Mouse (Mus musculus) limb, embryonic 11.5 days (tissue): ENCODE results near the gene Ngef. TPM values are rescaled to one million over a fixed set of nuclear protein-coding genes. Genes with fewer than 3 reads are reported as not detected.

ENCODE experiments used
- ATAC-seq: fragments of 200-750 bp; cut with Nextera tagmentation; 2 replicates; pipeline ENCODE4 v1.8.0; 2017; ENCODE audit warnings: low read depth; ENCODE audit not compliant: insufficient number of reproducible peaks, low FRiP score, low TSS enrichment
- DNase-seq: peaks from one replicate; pipeline ENCODE4 v3.0.0-alpha.2; 2015; ENCODE audit warnings: low spot score
- H3K27ac ChIP-seq: fragments of 300-500 bp; sonication (generic); replicated peaks from 2 replicates; pipeline ENCODE4 v1.5.1; 2014; ENCODE audit warnings: low read depth, mild to moderate bottlenecking, low read length
- H3K27me3 ChIP-seq: fragments of 300-500 bp; sonication (generic); 2 replicates; pipeline ENCODE4 v1.6.1; 2014; ENCODE audit warnings: mild to moderate bottlenecking, low read length, mixed read lengths; ENCODE audit not compliant: control insufficient read depth, insufficient read depth
- H3K36me3 ChIP-seq: fragments of 300-500 bp; sonication (generic); 2 replicates; pipeline ENCODE4 v1.6.1; 2014; ENCODE audit warnings: mild to moderate bottlenecking, low read length, moderate library complexity, mixed read lengths; ENCODE audit not compliant: control insufficient read depth, insufficient read depth
- H3K4me1 ChIP-seq: fragments of 300-500 bp; sonication (generic); 2 replicates; pipeline ENCODE4 v1.6.1; 2014; ENCODE audit warnings: low read length, mixed read lengths; ENCODE audit not compliant: control insufficient read depth, insufficient read depth
- H3K4me2 ChIP-seq: fragments of 300-500 bp; sonication (generic); 2 replicates; pipeline ENCODE4 v1.6.1; 2014; ENCODE audit warnings: low read depth, mild to moderate bottlenecking, moderate library complexity; ENCODE audit not compliant: severe bottlenecking
- H3K4me3 ChIP-seq: fragments of 300-500 bp; sonication (generic); 2 replicates; pipeline ENCODE4 v1.5.1; 2014; ENCODE audit warnings: low read depth, low read length
- H3K9ac ChIP-seq: fragments of 300-500 bp; sonication (generic); 2 replicates; pipeline ENCODE4 v1.6.1; 2014; ENCODE audit warnings: mild to moderate bottlenecking, low read length
- H3K9me3 ChIP-seq: fragments of 300-500 bp; sonication (generic); 2 replicates; pipeline ENCODE4 v1.6.1; 2016; ENCODE audit warnings: low read length; ENCODE audit not compliant: control insufficient read depth
- WGBS: fragments of 180-500 bp; shearing (Covaris S2); extraction: QIAGEN DNeasy Blood & Tissue Kit; methylation state at CpG from one replicate; pipeline ENCODE4 v1.1.7; 2014; 5-methylcytosine and 5-hydroxymethylcytosine counted together
- polyA plus RNA-seq: library from polyadenylated mRNA; unstranded; fragments of >200 nt; fragmentation: Nextera tagmentation; extraction: Ambion mirVana; gene quantifications from 2 replicates; pipeline ENCODE4 v1.2.1, GENCODE M21; 2014

Ngef gene
- polyA plus RNA-seq, 1 experiment from 2014 or later, result 0.16 TPM

DNA sequence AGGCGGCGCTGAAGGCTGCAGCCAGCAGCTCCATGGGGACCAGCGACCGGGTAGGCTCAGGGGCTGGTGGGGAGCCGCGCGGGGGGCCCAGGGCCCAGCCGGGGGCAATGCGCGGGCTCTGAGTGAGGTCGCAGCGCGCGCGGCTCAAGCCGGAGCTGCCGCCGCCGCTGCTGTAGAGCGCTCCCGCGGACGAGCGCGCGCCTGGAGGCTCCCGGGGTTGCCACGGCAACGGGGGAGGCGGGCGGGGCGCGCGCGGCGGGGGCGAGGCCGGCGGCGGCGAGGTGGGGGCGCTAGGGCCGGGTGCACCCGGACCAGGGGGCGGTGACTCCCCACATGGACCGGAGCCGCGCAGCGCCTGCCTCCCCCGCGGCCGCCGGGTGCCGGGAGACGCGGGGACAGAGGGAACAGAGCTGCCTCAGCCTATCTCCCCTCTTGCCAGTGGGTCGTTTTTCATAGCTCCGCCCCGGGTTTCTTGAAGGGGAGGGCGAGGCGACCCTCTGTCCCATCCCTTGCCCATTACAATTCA lies 63.4 kb downstream of the Ngef start:
- Histone ChIP-seq H3K27ac (no peak overlapping the region), H3K4me1 (peaks cover 6% of the 10 kb centered on the region), H3K9me3 (no peaks in the 10 kb centered on the region), H3K4me3 (peak overlapping the region; percentile 62), H3K36me3 (no peaks in the 10 kb centered on the region), H3K9ac (peak overlapping the region; percentile 52), H3K4me2 (peak overlapping the region; percentile 99), H3K27me3 (peaks cover 40% of the 10 kb centered on the region)
- DNase-seq (peak; percentile 65), ATAC-seq (peak; percentile 72)
- WGBS, result under 1% methylated on average over 33 of the region's 61 CpGs

DNA sequence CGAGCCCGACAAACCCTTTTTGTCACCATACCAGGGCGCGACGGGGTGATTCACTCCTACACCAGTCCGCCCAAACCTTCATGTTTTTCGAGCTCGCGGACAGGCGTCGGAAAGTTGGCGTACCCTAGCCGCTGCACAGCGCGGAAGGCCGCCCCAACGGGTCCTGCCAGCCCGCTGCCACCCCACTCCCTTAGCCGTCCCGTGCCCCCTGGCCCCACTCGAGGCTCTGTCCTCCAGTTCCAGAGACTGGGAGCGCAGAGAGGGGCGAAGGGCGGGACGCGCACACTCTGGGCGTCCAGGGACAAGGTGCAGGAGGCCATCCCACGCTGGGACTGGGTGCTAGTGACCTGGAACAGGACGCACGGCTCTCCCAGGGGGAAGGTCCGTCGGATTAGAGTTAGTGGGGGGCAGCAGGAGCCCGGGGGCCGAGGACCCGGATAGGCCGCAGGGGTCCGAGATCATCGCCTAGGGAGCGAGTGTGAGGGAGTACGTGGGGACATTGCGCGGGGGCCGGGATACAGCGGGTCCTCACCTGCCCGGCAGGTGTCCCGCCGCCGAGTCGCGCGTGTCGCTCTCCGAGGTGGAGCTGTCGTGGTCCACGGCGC lies 64.0 kb downstream of the Ngef start, which contains the start of gene Neu2:
Gene Neu2, plus strand, starts transcription at position 329 of the 605 bp plus-strand sequence.
- H3K4me2 ChIP-seq, result peak within 1 kb of the TSS; percentile 99
- peak within 1 kb of the TSS; percentile 62 for H3K4me3 ChIP-seq
- peaks cover 40% of the 10 kb centered on the region for H3K27me3 ChIP-seq
- H3K9ac ChIP-seq, result peak within 1 kb of the TSS; percentile 52
- no peak within 1 kb of the TSS for H3K27ac ChIP-seq
- no peak for ATAC-seq
- H3K36me3 ChIP-seq, result no peaks in the 10 kb centered on the region
- no peaks in the 10 kb centered on the region for H3K9me3 ChIP-seq
- peak; percentile 43 for DNase-seq
- 1% methylated on average over 56 of the region's 56 CpGs for WGBS
- peaks cover 6% of the 10 kb centered on the region for H3K4me1 ChIP-seq

- DNase-seq (peak; percentile 35), ATAC-seq (no peak)
- Histone ChIP-seq H3K9me3 (no peaks in the 10 kb centered on the region), H3K4me1 (peaks cover 6% of the 10 kb centered on the region), H3K27ac (no peak overlapping the region), H3K36me3 (no peaks in the 10 kb centered on the region), H3K4me3 (peak overlapping the region; percentile 62; the same call in 1 of the 2 replicates), H3K4me2 (peak overlapping the region; percentile 99), H3K27me3 (peaks cover 40% of the 10 kb centered on the region), H3K9ac (no peak overlapping the region)
- 20% methylated on average over 26 of the region's 26 CpGs for WGBS
Observed at GRCm38 (mm10) chr1:87508591-87509560, 64.8 kb downstream of the Ngef start.

GRCm38 (mm10) chr1:87507857-87508256 lies 65.8 kb downstream of the Ngef start:
- H3K36me3 ChIP-seq, result no peaks in the 10 kb centered on the region
- H3K27ac ChIP-seq, result no peak overlapping the region
- H3K4me3 ChIP-seq, result no peak overlapping the region
- WGBS, result 66% methylated on average over 6 of the region's 6 CpGs
- peaks cover 40% of the 10 kb centered on the region for H3K27me3 ChIP-seq
- peaks cover 6% of the 10 kb centered on the region for H3K4me1 ChIP-seq
- no peak overlapping the region for H3K9ac ChIP-seq
- no peak overlapping the region for H3K4me2 ChIP-seq
- DNase-seq (no peak), ATAC-seq (no peak)
- no peaks in the 10 kb centered on the region for H3K9me3 ChIP-seq

- Histone ChIP-seq H3K4me2 (no peak overlapping the region), H3K4me1 (peaks cover 6% of the 10 kb centered on the region), H3K36me3 (no peaks in the 10 kb centered on the region), H3K27me3 (peaks cover 29% of the 10 kb centered on the region), H3K27ac (no peak overlapping the region), H3K9me3 (no peaks in the 10 kb centered on the region), H3K4me3 (no peak overlapping the region), H3K9ac (no peak overlapping the region)
- no peak for DNase-seq
- ATAC-seq, result no peak
- WGBS, result 95% methylated on average over 4 of the region's 4 CpGs
Observed at GRCm38 (mm10) chr1:87505524-87505923, 68.1 kb downstream of the Ngef start.

DNA sequence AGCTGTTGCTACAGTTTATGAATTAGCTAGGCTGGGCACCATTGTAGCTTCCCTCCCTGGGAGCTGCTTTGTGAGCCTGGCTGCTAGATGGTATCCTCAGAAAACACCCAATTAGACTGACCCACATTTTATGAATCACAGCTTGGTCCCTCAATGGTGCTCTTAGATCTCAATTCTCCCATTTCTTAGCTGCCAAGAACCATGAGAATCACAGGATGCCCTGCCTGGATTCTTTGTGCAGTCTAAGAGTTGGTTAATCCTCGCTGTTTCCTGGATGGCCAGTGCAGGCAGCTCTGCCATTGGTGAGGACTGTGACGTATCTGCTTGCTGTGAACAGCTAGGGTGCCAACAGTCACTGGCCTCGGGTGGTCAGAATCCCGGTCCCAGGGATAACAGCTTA lies 80.1 kb downstream of the Ngef start:
- no peak for DNase-seq
- Histone ChIP-seq H3K9ac (no peak overlapping the region), H3K4me1 (no peaks in the 10 kb centered on the region), H3K9me3 (no peaks in the 10 kb centered on the region), H3K4me3 (no peak overlapping the region), H3K4me2 (no peak overlapping the region), H3K27ac (no peak overlapping the region), H3K27me3 (no peaks in the 10 kb centered on the region), H3K36me3 (no peaks in the 10 kb centered on the region)
- WGBS, result 73% methylated on average over 4 of the region's 4 CpGs
- ATAC-seq, result no peak

- Histone ChIP-seq H3K27me3 (no peaks in the 10 kb centered on the region), H3K4me1 (no peaks in the 10 kb centered on the region)
- 92% methylated on average over 3 of the region's 3 CpGs for WGBS
Observed at GRCm38 (mm10) chr1:87492285-87492684, 81.4 kb downstream of the Ngef start.

DNA sequence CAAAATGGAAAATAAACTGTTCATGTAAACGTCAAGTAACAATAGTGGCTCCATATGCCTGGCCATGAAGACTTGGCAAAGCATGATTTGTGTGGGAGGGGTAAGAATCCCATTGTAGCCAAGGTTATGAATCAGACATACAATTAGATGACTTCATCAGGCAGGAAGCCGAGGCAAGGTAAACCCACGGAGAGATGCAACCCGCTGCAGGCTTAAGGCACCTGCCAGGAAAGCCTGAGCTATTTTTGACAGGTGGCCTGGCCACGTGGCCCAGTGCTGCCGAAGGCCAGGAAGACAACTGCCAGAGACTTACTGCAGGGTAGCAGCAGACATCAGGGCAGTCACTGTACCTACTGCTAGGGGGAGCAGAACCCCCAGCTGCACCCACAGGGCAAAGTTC lies 87.3 kb downstream of the Ngef start:
- no peak overlapping the region for H3K4me2 ChIP-seq
- H3K9ac ChIP-seq, result no peak overlapping the region
- ATAC-seq (no peak), DNase-seq (no peak)
- no peaks in the 10 kb centered on the region for H3K27me3 ChIP-seq
- H3K36me3 ChIP-seq, result no peaks in the 10 kb centered on the region
- H3K4me3 ChIP-seq, result no peak overlapping the region
- 79% methylated on average over 6 of the region's 6 CpGs for WGBS
- H3K9me3 ChIP-seq, result no peaks in the 10 kb centered on the region
- no peaks in the 10 kb centered on the region for H3K4me1 ChIP-seq
- H3K27ac ChIP-seq, result no peak overlapping the region

More at GRCm38 (mm10) chr1:87492285-87492684, 81.4 kb downstream of the Ngef start:
- Histone ChIP-seq H3K9ac (no peak overlapping the region), H3K4me3 (no peak overlapping the region), H3K27ac (no peak overlapping the region), H3K9me3 (no peaks in the 10 kb centered on the region), H3K4me2 (no peak overlapping the region), H3K36me3 (no peaks in the 10 kb centered on the region)
- DNase-seq (no peak), ATAC-seq (no peak)
